Mouse (Mus musculus) lung, adult 2 months (tissue): ENCODE data around the gene Rnf152.

Experiments used
- CTCF ChIP-seq: fragments of 200-500 bp; IDR thresholded peaks from 2 replicates; pipeline ENCODE4 v1.5.1; 2011; ENCODE audit warnings: mild to moderate bottlenecking, low read length, control low read depth; ENCODE audit not compliant: insufficient read depth
- POLR2A ChIP-seq: fragments of 200-500 bp; IDR thresholded peaks from 2 replicates; pipeline ENCODE4 v1.6.1; 2011; ENCODE audit warnings: low read depth, mild to moderate bottlenecking, control low read depth, low read length, borderline replicate concordance; ENCODE audit errors: extremely low read depth

DNA sequence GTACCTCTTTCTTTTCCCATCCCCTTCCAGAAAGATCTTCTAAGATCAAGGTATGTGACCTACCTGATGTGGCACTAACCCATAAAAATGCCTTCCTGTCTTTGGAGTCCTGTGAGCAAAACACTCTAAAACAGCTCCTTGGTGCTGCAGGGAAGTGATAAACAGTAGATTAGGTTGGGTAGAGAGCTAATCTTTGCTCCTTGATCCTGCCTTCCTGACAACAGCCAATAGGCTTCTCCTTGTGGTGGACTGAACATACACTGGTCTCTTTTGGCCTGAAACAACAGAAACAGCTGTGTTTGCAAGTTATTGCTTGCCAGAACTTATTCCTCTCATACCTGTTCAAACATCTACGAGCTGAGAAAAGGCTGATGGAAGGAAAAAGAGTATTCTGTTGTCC is 46.3 kb upstream of the Rnf152 start:
- no peak for TF ChIP-seq CTCF
- no peak for TF ChIP-seq POLR2A
